Mouse (Mus musculus): ENCODE measurements around the gene Vwc2. TPM values are rescaled to one million over a fixed set of nuclear protein-coding genes. Genes with fewer than 3 reads are reported as not detected.

Gene Vwc2
- polyA plus RNA-seq, 1 experiment from 2014 or later = 5.3 TPM

DNA sequence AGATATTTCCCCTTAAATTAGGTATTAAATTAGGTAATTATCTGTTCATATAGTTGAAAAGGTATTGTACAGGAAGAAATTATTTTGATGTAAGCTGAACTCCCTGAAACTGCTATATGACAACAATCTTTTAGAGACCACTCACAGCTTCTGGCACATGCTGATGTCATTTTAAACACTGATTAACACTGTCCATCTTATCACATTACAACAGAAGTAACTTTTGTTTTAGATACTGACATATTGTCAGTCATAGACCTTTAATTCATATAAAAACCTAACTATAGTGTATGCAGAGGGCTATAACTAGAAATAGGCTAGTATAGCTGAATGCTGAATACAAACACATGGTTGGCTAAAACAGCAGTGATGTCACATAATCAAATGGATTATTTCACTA is 166.1 kb downstream of the Vwc2 start:
- H3K4me1 ChIP-seq = no peaks in the 10 kb centered on the region
- no peak overlapping the region for H3K9ac ChIP-seq
- H3K36me3 ChIP-seq = no peaks in the 10 kb centered on the region
- no peak for ATAC-seq (ENCODE audit: insufficient number of reproducible peaks, low FRiP score, low TSS enrichment, low read depth)
- H3K9me3 ChIP-seq = no peaks in the 10 kb centered on the region
- no peak overlapping the region for H3K4me2 ChIP-seq
- no peak overlapping the region for H3K27ac ChIP-seq
- no peaks in the 10 kb centered on the region for H3K27me3 ChIP-seq
- no peak overlapping the region for H3K4me3 ChIP-seq

DNA sequence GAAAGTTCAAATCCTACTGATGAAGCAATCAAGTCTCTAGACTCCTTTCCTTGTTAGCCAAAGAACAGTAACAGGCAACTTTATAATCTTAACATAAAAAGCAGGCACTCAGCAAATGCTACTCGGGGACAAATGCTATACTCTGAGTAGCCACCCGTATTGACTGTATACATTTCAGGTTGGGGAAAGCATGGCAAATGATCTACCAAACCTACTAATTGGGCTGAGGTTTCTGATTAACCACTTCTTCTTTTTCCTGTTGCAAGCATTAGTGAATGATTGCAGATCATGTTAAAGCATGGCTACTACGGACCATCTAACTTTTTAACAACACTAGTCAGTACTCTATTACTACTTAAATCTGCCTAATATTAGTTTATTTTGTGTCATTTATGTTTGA is 169.5 kb downstream of the Vwc2 start:
- Histone ChIP-seq H3K27me3 (no peaks in the 10 kb centered on the region), H3K9ac (no peak overlapping the region), H3K9me3 (no peaks in the 10 kb centered on the region), H3K4me2 (no peak overlapping the region), H3K4me1 (no peaks in the 10 kb centered on the region), H3K4me3 (no peak overlapping the region), H3K36me3 (no peaks in the 10 kb centered on the region), H3K27ac (no peak overlapping the region)
- no peak for ATAC-seq (ENCODE audit: insufficient number of reproducible peaks, low FRiP score, low TSS enrichment, low read depth)
- WGBS = 83% methylated on average over 3 of the region's 3 CpGs

Data from limb, embryonic 15.5 days (tissue).